ENCODE assay signal across 12 mouse cellular contexts in genomic region chr6:135223786-135224416, GRCm38 (mm10). TPM values are rescaled to one million over a fixed set of nuclear protein-coding genes. Genes with fewer than 3 reads are reported as not detected.
DNase-seq lines count a peak whose midpoint lies in the region; ATAC-seq and TF ChIP-seq lines count a peak whose summit lies in the region.
"Had no signal": no experiment of that assay in that cellular context is flagged by ENCODE, and none has a peak within 500 bp of the region (broad histone marks: within the 10 kb centered on the region; RNA-seq: fewer than 3 reads in every experiment).

No protein-coding gene starts in this region.

- peaks cover 48% of the 10 kb centered on the region for H3K36me3 ChIP-seq in forebrain, postnatal 0 days (ENCODE audit: insufficient read depth)
- peaks cover 12% of the 10 kb centered on the region for H3K36me3 ChIP-seq in midbrain, embryonic 16.5 days (ENCODE audit: control insufficient read depth, insufficient read depth, low read length)

- peak overlapping the region; percentile 77 for H3K27ac ChIP-seq in forebrain, postnatal 0 days (ENCODE audit: low read depth, low read length)
- H3K27ac ChIP-seq in midbrain, embryonic 16.5 days (ENCODE audit: low read length): peak overlapping the region; percentile 73
- H3K27ac ChIP-seq: heart, adult 2 months had no signal

- DNase-seq in layer of hippocampus, adult 9-11 months: peak; percentile 61
- DNase-seq in layer of hippocampus, postnatal 36 days: no peak
- peak; percentile 62 for DNase-seq in brain, embryonic 18.5 days (ENCODE audit: low read depth, low spot score)
- DNase-seq in forebrain, postnatal 0 days: peak; percentile 79
- DNase-seq in left cerebral cortex, postnatal 36 days (ENCODE audit: low spot score in 2 of 2): no peak
- no peak for DNase-seq in adrenal gland, postnatal 36 days
- DNase-seq in adrenal gland, postnatal 25 days: no peak
- DNase-seq: heart, adult 2 months; kidney, adult 18-20 months; left cerebral cortex, postnatal 4 days had no signal

- no peak overlapping the region for H3K9ac ChIP-seq in forebrain, postnatal 0 days
- no peak overlapping the region for H3K9ac ChIP-seq in midbrain, embryonic 16.5 days (ENCODE audit: low read depth, low read length)

- intact Hi-C loops in left cerebral cortex, postnatal 36 days (cut with DNase I): no loop called here

- H3K4me1 ChIP-seq in forebrain, postnatal 0 days (ENCODE audit: insufficient read depth): 0 out of 2 replicates have a peak, but pooled peaks cover 4% of the 10 kb centered on the region
- H3K4me1 ChIP-seq in midbrain, embryonic 16.5 days (ENCODE audit: control insufficient read depth, insufficient read depth, low read length): peaks cover 12% of the 10 kb centered on the region

- H3K9me3 ChIP-seq in forebrain, postnatal 0 days (ENCODE audit: low read length): no peaks in the 10 kb centered on the region
- H3K9me3 ChIP-seq in midbrain, embryonic 16.5 days (replicated peaks; ENCODE audit: control insufficient read depth, low read length, poor library complexity, severe bottlenecking): no peaks in the 10 kb centered on the region

- WGBS in forebrain, postnatal 0 days: 58% methylated on average over 6 of the region's 6 CpGs
- WGBS in midbrain, embryonic 16.5 days: 47% methylated on average over 6 of the region's 6 CpGs

- H3K4me3 ChIP-seq in forebrain, postnatal 0 days (ENCODE audit: low read depth, low read length): no peak overlapping the region
- H3K4me3 ChIP-seq in midbrain, embryonic 16.5 days (ENCODE audit: low read depth, low read length): no peak overlapping the region
- H3K4me3 ChIP-seq: heart, adult 2 months had no signal

- no peaks in the 10 kb centered on the region for H3K27me3 ChIP-seq in forebrain, postnatal 0 days (ENCODE audit: insufficient read depth, low read length)
- H3K27me3 ChIP-seq in midbrain, embryonic 16.5 days (ENCODE audit: control insufficient read depth, insufficient read depth, low read depth, low read length): no peaks in the 10 kb centered on the region

- TF ChIP-seq CTCF in forebrain, postnatal 0 days (IDR thresholded peaks at IDR 0.05; ENCODE audit: low read depth): no peak

- peak; percentile 95 for ATAC-seq in forebrain, postnatal 0 days
- peak; percentile 88 for ATAC-seq in midbrain, embryonic 16.5 days

- H3K4me2 ChIP-seq in forebrain, postnatal 0 days (ENCODE audit: low read depth): no peak overlapping the region
- H3K4me2 ChIP-seq in midbrain, embryonic 16.5 days (ENCODE audit: low read length): no peak overlapping the region

RNA-seq across cellular contexts. Expression of gene Hebp1, which starts 26.1 kb away (rescaled TPM):
- total RNA-seq in layer of hippocampus, postnatal 36 days (2021): 10 to 100 TPM; 74.3 to 79.5 TPM
- 10.2 and 11.1 TPM in 2 replicates for total RNA-seq in forebrain, postnatal 0 days (2014; rRNA removed)
- polyA plus RNA-seq in forebrain, postnatal 0 days (2015; fragmentation: Nextera tagmentation; extraction: Ambion mirVana): 6.7 and 8.5 TPM in 2 replicates
- polyA plus RNA-seq in midbrain, embryonic 16.5 days (2015; fragmentation: Nextera tagmentation; extraction: Ambion mirVana): 4.6 and 5.5 TPM in 2 replicates
- total RNA-seq in left cerebral cortex, postnatal 36 days (2021): 10 to 100 TPM; 42.9 to 55.6 TPM
- 10 to 100 TPM; 18.2 to 28.0 TPM for total RNA-seq in adrenal gland, postnatal 36 days (2021)
- 16.4 and 23.9 TPM in 2 replicates for total RNA-seq in adrenal gland, postnatal 25 days (2021)

RNA-seq across cellular contexts. Expression of gene Fam234b, which starts 26.1 kb away (rescaled TPM):
- 100 to 1,000 TPM; 157 to 166 TPM for total RNA-seq in layer of hippocampus, postnatal 36 days (2021)
- total RNA-seq in forebrain, postnatal 0 days (2014; rRNA removed): 59.8 and 81.3 TPM in 2 replicates
- 88.3 and 118 TPM in 2 replicates for polyA plus RNA-seq in forebrain, postnatal 0 days (2015; fragmentation: Nextera tagmentation; extraction: Ambion mirVana)
- 123 and 139 TPM in 2 replicates for polyA plus RNA-seq in midbrain, embryonic 16.5 days (2015; fragmentation: Nextera tagmentation; extraction: Ambion mirVana)
- 100 to 1,000 TPM; 159 to 171 TPM for total RNA-seq in left cerebral cortex, postnatal 36 days (2021)
- 10 to 100 TPM; 26.5 to 31.9 TPM for total RNA-seq in adrenal gland, postnatal 36 days (2021)
- total RNA-seq in adrenal gland, postnatal 25 days (2021): 18.1 and 32.1 TPM in 2 replicates

RNA-seq across cellular contexts. Expression of gene Gsg1, which starts 30.2 kb away (rescaled TPM):
- total RNA-seq in layer of hippocampus, postnatal 36 days (2021): under 1 TPM in 1 of 2 experiments, not detected in 1; 0.42 TPM
- 0.19 and 0.31 TPM in 2 replicates for total RNA-seq in forebrain, postnatal 0 days (2014; rRNA removed)
- 0.34 and 0.46 TPM in 2 replicates for polyA plus RNA-seq in forebrain, postnatal 0 days (2015; fragmentation: Nextera tagmentation; extraction: Ambion mirVana)
- 0.25 TPM in 2 replicates for polyA plus RNA-seq in midbrain, embryonic 16.5 days (2015; fragmentation: Nextera tagmentation; extraction: Ambion mirVana)
- not detected for total RNA-seq in left cerebral cortex, postnatal 36 days (2021)
- total RNA-seq in adrenal gland, postnatal 36 days (2021): not detected
- total RNA-seq in adrenal gland, postnatal 25 days (2021): not detected in 2 replicates
- total RNA-seq: G1E; left cerebral cortex, postnatal 4 days had no signal
- polyA plus RNA-seq: G1E had no signal

Comparison
In these comparisons a context has a peak if more than half of its experiments do, and no peak if none do; other contexts are left out.
1. DNase-seq: peak in layer of hippocampus, adult 9-11 months (single experiment), brain, embryonic 18.5 days (single experiment) and forebrain, postnatal 0 days (single experiment); none in layer of hippocampus, postnatal 36 days (0 of 2), left cerebral cortex, postnatal 36 days (0 of 2), adrenal gland, postnatal 36 days (0 of 2) and adrenal gland, postnatal 25 days (single experiment).